Mouse (Mus musculus): Measurements from ENCODE around the gene Cxcr6. TPM values are rescaled to one million over a fixed set of nuclear protein-coding genes. Genes with fewer than 3 reads are reported as not detected.

The Cxcr6 gene
- 15.6 TPM for total RNA-seq (2023)

GRCm38 (mm10) chr9:123806267-123806666 lies at the start of gene Cxcr6:
Gene Cxcr6, plus strand, starts transcription at chr9:123806475.

GRCm38 (mm10) chr9:123851713-123852448 lies 45.6 kb downstream of the Cxcr6 start, which contains the start of gene Fyco1:
Gene Fyco1, minus strand, starts transcription at chr9:123851899.

Other genes starting within 250 kb of the Cxcr6 start
- gene Slc6a20b, start 173.9 kb upstream of the Cxcr6 start, total RNA-seq (2023) = not detected
- gene Ccr9, start 128.0 kb upstream of the Cxcr6 start, total RNA-seq (2023) = 184 TPM
- gene Slc6a20a, start 127.6 kb upstream of the Cxcr6 start, total RNA-seq (2023) = 0.77 TPM
- gene Lztfl1, start 88.8 kb upstream of the Cxcr6 start, total RNA-seq (2023) = 170 TPM
- gene Fyco1, start 45.4 kb downstream of the Cxcr6 start, total RNA-seq (2023) = 61.4 TPM
- 0.34 TPM for gene Xcr1, start 55.6 kb downstream of the Cxcr6 start, total RNA-seq (2023)
- gene Ccr1, start 162.2 kb downstream of the Cxcr6 start, total RNA-seq (2023) = 0.46 TPM
- gene Ccr1l1, start 171.9 kb downstream of the Cxcr6 start, total RNA-seq (2023) = not detected
- 0.46 TPM for gene Ccr3, start 215.5 kb downstream of the Cxcr6 start, total RNA-seq (2023)

All from CD8-positive naive resting alpha-beta T cell, adult 57 days (primary cell).